Mouse (Mus musculus): ENCODE results near the gene Tmem40. TPM values are rescaled to one million over a fixed set of nuclear protein-coding genes. Genes with fewer than 3 reads are reported as not detected.
A peak's percentile ranks its signal among the peaks of the same experiment; 100 is the strongest.

Gene Tmem40
- polyA plus RNA-seq (2012; rRNA removed) = 0.50 TPM in 2 replicates

DNA sequence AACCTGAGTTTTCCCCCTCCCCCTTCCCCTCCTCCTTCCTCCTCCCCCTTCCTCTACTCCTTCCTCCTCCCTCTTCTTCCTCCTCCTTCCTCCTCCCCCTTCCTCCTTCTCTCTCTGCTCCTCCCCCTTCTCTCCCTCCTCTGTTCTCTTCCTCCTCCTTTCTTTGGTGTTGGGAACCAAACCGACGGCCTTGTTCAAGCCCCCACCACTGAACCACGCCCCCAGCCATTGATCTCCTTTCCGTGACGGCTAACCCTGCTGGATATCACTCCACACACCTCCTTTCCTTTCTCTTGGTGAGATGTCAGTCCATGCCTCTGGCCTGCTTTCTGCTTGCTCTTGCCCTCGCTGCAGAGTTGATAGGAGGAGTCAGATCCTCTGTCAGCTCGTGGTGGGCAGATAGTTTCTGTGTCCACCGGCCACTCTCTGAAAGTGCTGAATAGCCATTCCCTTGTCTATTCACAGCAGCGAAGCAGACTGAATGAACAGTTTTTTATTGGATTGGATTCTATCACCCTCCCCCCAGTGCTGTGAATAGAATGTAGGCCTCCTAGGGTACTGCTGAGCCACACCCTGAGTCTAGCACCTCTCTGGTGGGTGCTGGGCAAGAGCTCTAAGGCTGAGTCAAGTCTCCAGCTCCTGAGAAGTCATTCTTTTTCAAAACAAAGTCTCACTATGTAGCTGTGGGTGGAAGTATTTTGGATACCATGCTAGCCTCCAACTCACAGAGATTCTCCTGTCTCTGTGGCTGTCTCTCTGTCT is at the start of gene Tmem40:
TSS of gene Tmem40 (minus strand) at position 416 of the 762 bp plus-strand sequence.
- no peaks in the 10 kb centered on the region for H3K36me3 ChIP-seq (ENCODE audit: control insufficient read depth, insufficient read depth, low read length)
- H3K27me3 ChIP-seq (replicated peaks; ENCODE audit: control insufficient read depth, insufficient read depth, low read length) = no peaks in the 10 kb centered on the region
- no peak for DNase-seq
- WGBS = 14% methylated on average over 9 of the region's 9 CpGs
- H3K4me1 ChIP-seq (ENCODE audit: control insufficient read depth, insufficient read depth, low read length) = no peaks in the 10 kb centered on the region; the same call in 1 of the 2 replicates
- no peak within 1 kb of the TSS for H3K27ac ChIP-seq (ENCODE audit: insufficient read depth, low read depth, low read length)
- no peak for TF ChIP-seq CTCF (conservative IDR thresholded peaks at IDR 0.05; ENCODE audit: insufficient read depth, insufficient read length, low read depth, low read length)
- H3K4me3 ChIP-seq (ENCODE audit: insufficient read depth, low read depth, low read length) = no peak within 1 kb of the TSS

DNA sequence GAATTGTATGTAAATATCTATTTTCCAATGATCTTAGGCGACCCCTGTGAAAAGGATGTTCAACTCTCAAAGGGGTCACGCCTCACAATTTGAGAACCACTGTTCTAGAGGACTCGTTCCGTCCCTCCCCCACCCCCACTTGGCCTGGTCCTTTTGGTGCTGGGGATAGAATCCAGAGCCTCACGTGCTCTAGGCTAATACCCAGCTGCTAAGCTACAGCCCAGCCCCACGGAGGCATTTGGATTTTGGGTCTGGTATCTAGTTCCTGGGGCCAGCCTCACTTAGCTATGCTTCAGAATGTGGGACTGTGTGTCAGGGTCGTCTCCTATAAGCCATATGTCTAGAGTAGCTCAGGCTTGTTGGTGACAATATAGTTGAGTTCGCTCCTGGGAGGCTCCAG is 49.4 kb upstream of the Tmem40 start:
- TF ChIP-seq CTCF (conservative IDR thresholded peaks at IDR 0.05; ENCODE audit: insufficient read depth, insufficient read length, low read depth, low read length) (no peak), POLR2A (IDR thresholded peaks at IDR 0.05; ENCODE audit: low read depth, low read length) (no peak)
- no peak overlapping the region for H3K27ac ChIP-seq (ENCODE audit: insufficient read depth, low read depth, low read length)
- 74% methylated on average over 8 of the region's 8 CpGs for WGBS
- H3K36me3 ChIP-seq (ENCODE audit: control insufficient read depth, insufficient read depth, low read length) = no peaks in the 10 kb centered on the region
- no peak overlapping the region for H3K4me3 ChIP-seq (ENCODE audit: insufficient read depth, low read depth, low read length)
- peaks cover 6% of the 10 kb centered on the region; the same call in 1 of the 2 replicates for H3K4me1 ChIP-seq (ENCODE audit: control insufficient read depth, insufficient read depth, low read length)
- no peaks in the 10 kb centered on the region for H3K27me3 ChIP-seq (replicated peaks; ENCODE audit: control insufficient read depth, insufficient read depth, low read length)
- no peak for DNase-seq

DNA sequence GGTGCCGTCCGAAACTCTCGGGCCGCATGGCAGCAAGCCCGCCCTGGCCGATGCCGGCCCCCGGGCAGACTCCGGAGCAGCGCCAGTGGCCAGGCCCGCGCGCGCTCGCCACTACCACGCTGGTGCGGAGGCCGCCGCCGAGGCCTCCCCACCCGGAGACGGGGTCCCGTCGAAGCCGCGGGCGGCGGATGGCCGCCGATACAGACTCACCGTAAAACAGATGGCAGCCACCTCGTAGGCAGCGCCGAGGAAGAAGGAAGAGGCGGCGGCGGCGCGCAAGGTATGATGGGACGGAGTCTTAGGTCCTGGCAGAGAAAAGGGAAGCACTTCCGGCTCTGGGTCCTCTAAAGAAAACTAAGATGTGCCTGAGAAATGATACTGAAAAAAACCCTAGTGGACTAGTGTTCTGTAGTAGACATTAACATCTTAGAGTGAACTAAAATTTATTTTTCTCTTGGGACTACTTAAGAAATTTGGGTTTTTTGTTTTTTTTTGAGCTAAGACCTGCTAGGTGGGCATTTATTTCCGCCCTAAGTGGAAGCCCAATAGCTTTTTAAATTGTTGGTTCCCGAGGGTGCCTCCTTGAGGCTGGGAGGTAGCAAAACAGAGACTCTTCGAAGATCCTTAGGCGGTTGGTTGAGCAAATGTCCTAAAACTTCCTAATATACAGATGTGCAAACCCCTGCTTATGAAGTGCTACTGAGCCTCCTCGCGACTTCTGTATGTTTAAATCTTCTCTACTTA is 46.5 kb upstream of the Tmem40 start, which contains the start of gene Rpl32:
TSS of gene Rpl32 (minus strand) at position 260 of the 744 bp plus-strand sequence.
- peak; percentile 94 for DNase-seq
- peak within 1 kb of the TSS; percentile 94 for H3K4me3 ChIP-seq (ENCODE audit: insufficient read depth, low read depth, low read length)
- peak; percentile 51; the same call in 1 of the 2 replicates for TF ChIP-seq CTCF (conservative IDR thresholded peaks at IDR 0.05; ENCODE audit: insufficient read depth, insufficient read length, low read depth, low read length)
- TF ChIP-seq POLR2A (IDR thresholded peaks at IDR 0.05; ENCODE audit: low read depth, low read length) = peak; percentile 30
- under 1% methylated on average over 47 of the region's 47 CpGs for WGBS
- H3K4me1 ChIP-seq (ENCODE audit: control insufficient read depth, insufficient read depth, low read length) = peaks cover 8% of the 10 kb centered on the region; the same call in 1 of the 2 replicates
- H3K27me3 ChIP-seq (replicated peaks; ENCODE audit: control insufficient read depth, insufficient read depth, low read length) = no peaks in the 10 kb centered on the region
- H3K36me3 ChIP-seq (ENCODE audit: control insufficient read depth, insufficient read depth, low read length) = no peaks in the 10 kb centered on the region
- peak within 1 kb of the TSS; percentile 81 for H3K27ac ChIP-seq (ENCODE audit: insufficient read depth, low read depth, low read length)

DNA sequence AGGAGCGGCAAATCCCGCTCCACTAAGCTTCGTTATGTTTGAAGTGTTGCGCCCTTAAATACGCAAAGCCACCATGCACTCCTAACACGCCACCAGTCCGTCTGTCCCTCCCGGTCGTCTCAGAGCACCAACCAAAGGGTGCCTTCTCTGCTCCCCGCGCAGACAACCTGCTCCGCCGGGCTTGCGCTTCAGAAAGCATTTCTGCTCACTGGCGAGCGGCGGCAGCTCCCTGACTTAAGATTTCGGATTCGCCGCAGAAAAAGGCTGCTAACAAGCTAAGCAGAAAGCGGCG is 45.9 kb upstream of the Tmem40 start:
- WGBS = under 1% methylated on average over 22 of the region's 22 CpGs
- Histone ChIP-seq H3K27ac (ENCODE audit: insufficient read depth, low read depth, low read length) (peak overlapping the region; percentile 81), H3K36me3 (ENCODE audit: control insufficient read depth, insufficient read depth, low read length) (no peaks in the 10 kb centered on the region), H3K27me3 (replicated peaks; ENCODE audit: control insufficient read depth, insufficient read depth, low read length) (no peaks in the 10 kb centered on the region), H3K4me3 (ENCODE audit: insufficient read depth, low read depth, low read length) (peak overlapping the region; percentile 94), H3K4me1 (ENCODE audit: control insufficient read depth, insufficient read depth, low read length) (peaks cover 8% of the 10 kb centered on the region; the same call in 1 of the 2 replicates)
- no peak for TF ChIP-seq CTCF (conservative IDR thresholded peaks at IDR 0.05; ENCODE audit: insufficient read depth, insufficient read length, low read depth, low read length)
- no peak for TF ChIP-seq POLR2A (IDR thresholded peaks at IDR 0.05; ENCODE audit: low read depth, low read length)
- no peak for DNase-seq

DNA sequence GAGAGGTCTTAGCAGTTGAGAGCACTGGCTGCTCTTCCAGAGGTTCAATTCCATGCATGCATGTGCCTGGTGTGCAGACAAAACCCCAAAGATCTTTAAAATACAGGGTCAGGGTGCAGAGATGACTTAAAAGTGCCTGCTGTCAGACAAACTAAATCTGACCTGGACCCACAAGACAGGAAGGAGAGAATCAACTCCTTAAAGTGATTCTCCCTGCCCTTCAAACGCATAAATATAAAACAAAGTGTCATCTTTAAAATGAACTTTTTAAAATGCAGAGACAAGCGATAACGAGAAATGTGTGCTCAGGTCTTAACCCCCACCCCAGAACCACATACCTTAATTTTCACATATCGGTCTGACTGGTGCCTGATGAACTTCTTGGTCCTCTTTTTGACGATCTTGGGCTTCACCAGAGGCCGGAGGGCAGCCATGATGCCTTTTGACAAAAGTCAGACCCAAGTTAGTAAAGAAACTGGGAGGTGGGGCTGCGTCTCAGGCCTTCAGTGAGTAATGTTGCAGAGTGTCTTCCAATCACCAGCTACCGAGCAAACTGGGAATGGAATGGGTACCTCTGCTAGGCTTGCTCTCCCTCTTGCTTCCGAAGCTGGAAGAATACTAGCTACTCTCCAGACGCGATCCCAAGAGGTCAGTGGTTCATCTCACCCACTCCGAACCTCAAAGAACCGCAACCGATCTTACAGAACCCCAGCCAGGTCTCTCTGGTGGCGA is 45.4 kb upstream of the Tmem40 start:
- H3K4me1 ChIP-seq (ENCODE audit: control insufficient read depth, insufficient read depth, low read length) = peaks cover 8% of the 10 kb centered on the region; the same call in 1 of the 2 replicates
- no peaks in the 10 kb centered on the region for H3K27me3 ChIP-seq (replicated peaks; ENCODE audit: control insufficient read depth, insufficient read depth, low read length)
- TF ChIP-seq CTCF (conservative IDR thresholded peaks at IDR 0.05; ENCODE audit: insufficient read depth, insufficient read length, low read depth, low read length) (no peak), POLR2A (IDR thresholded peaks at IDR 0.05; ENCODE audit: low read depth, low read length) (no peak)
- H3K36me3 ChIP-seq (ENCODE audit: control insufficient read depth, insufficient read depth, low read length) = no peaks in the 10 kb centered on the region
- H3K27ac ChIP-seq (ENCODE audit: insufficient read depth, low read depth, low read length) = peak overlapping the region; percentile 81; the same call in 1 of the 2 replicates
- no peak for DNase-seq
- peak overlapping the region; percentile 94 for H3K4me3 ChIP-seq (ENCODE audit: insufficient read depth, low read depth, low read length)
- whole genome bisulfite sequencing = 2% methylated on average over 15 of the region's 15 CpGs

DNA sequence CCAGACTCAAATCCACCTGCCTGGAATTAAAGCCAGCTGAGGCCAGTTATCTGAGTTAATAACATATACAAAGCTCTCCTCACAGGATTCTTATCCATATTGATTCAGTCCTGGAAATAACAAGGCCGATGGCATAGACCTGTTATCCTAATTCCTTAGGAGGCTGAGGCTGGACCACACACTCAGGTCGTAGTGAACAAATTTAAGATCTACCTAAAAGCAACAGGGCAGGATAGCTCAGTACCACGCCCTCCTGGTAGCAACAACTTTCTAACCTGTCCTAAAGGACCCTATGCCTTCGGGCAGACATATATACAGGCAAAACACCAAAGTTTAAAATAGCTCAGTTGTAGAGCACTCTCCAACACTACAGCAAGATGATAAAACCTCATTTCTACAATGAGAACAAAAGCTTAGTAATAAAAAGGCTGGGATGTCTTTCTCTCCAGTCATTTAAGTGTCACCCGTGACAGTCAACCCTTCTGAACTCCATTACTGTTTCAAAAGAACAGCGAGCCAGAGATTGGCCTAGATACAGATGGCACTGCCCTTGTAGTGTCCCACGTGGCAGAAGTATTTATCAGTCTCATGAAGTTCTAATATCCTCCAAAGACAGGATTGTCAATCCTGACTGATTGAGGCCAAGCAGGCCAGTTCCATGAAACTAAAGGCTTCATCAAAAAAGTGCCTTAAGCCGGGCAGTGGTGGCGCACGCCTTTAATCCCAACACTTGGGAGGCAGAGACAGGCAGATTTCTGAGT is 42.4 kb upstream of the Tmem40 start:
- Histone ChIP-seq H3K4me3 (ENCODE audit: insufficient read depth, low read depth, low read length) (no peak overlapping the region), H3K4me1 (ENCODE audit: control insufficient read depth, insufficient read depth, low read length) (peaks cover 8% of the 10 kb centered on the region; the same call in 1 of the 2 replicates), H3K27me3 (replicated peaks; ENCODE audit: control insufficient read depth, insufficient read depth, low read length) (no peaks in the 10 kb centered on the region), H3K27ac (ENCODE audit: insufficient read depth, low read depth, low read length) (no peak overlapping the region), H3K36me3 (ENCODE audit: control insufficient read depth, insufficient read depth, low read length) (no peaks in the 10 kb centered on the region)
- no peak for TF ChIP-seq POLR2A (IDR thresholded peaks at IDR 0.05; ENCODE audit: low read depth, low read length)
- no peak for TF ChIP-seq CTCF (conservative IDR thresholded peaks at IDR 0.05; ENCODE audit: insufficient read depth, insufficient read length, low read depth, low read length)
- no peak for DNase-seq
- 70% methylated on average over 10 of the region's 10 CpGs for WGBS

Measured in kidney, adult 2 months (tissue).